ENCODE assay signal across 28 mouse cellular contexts in the genomic region with DNA sequence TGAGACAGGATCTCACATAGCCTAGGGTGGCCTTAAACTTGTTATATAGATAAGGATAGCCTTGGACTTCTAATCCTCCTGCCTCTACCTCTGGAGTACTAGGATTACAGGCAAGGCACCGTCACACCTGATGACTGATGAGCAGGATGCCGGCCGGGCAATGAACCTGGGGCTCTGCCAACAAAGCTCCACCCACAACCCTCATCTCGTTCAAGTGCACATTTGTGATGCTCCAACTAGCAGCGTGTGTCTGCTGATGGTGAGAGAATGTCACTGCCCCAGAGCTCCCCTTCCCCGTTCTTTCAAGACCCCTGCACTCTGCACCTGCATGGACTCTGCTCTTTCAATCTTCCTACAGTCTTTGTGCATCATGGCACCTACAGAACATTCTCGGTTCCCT. TPM values are rescaled to one million over a fixed set of nuclear protein-coding genes. Genes with fewer than 3 reads are reported as not detected.
DNase-seq lines count a peak whose midpoint lies in the region; ATAC-seq lines count a peak whose summit lies in the region.
"Had no signal": no experiment of that assay in that cellular context is flagged by ENCODE, and none has a peak within 500 bp of the region (broad histone marks: within the 10 kb centered on the region; RNA-seq: fewer than 3 reads in every experiment).

No protein-coding gene starts in this region.

- no peak overlapping the region for H3K4me2 ChIP-seq in kidney, embryonic 15.5 days
- H3K4me2 ChIP-seq: embryonic facial prominence, embryonic 13.5 days; forebrain, embryonic 12.5 days; forebrain, embryonic 15.5 days; heart, embryonic 12.5 days; heart, embryonic 15.5 days; hindbrain, embryonic 13.5 days had no signal

- no peak overlapping the region for H3K27ac ChIP-seq in kidney, embryonic 15.5 days
- H3K27ac ChIP-seq: embryonic facial prominence, embryonic 10.5 days; embryonic facial prominence, embryonic 13.5 days; forebrain, embryonic 12.5 days; forebrain, embryonic 15.5 days; heart, embryonic 15.5 days; hindbrain, embryonic 10.5 days; hindbrain, embryonic 13.5 days had no signal

- 29% methylated on average over 7 of the region's 7 CpGs for WGBS in kidney, embryonic 15.5 days

- peaks cover 12% of the 10 kb centered on the region for H3K27me3 ChIP-seq in kidney, embryonic 15.5 days
- H3K27me3 ChIP-seq: forebrain, embryonic 15.5 days had no signal

- DNase-seq in cerebellum, postnatal 25 days, result peak; percentile 22 to 42
- DNase-seq in kidney, postnatal 10 days, result peak; percentile 26
- DNase-seq in left cerebral cortex, postnatal 4 days, result peak; percentile 44
- no peak for DNase-seq in left cerebral cortex, postnatal 14 days (ENCODE audit: low spot score in 2 of 2)
- no peak for DNase-seq in adipocyte (ENCODE audit: low spot score)
- DNase-seq: adrenal gland, adult 8-10 months; adrenal gland, postnatal 25 days; cerebellum, adult 9-11 months; embryo, embryonic 11 days; gastrocnemius, postnatal 25 days; heart, adult 18-20 months; heart, postnatal 10 days; heart, postnatal 36 days had no signal

- peaks cover 35% of the 10 kb centered on the region for H3K4me1 ChIP-seq in kidney, embryonic 15.5 days
- H3K4me1 ChIP-seq: forebrain, embryonic 15.5 days had no signal

- no peak overlapping the region for H3K9ac ChIP-seq in kidney, embryonic 15.5 days
- H3K9ac ChIP-seq: embryonic facial prominence, embryonic 13.5 days; forebrain, embryonic 12.5 days; forebrain, embryonic 15.5 days; heart, embryonic 12.5 days; heart, embryonic 15.5 days; hindbrain, embryonic 13.5 days had no signal

- H3K36me3 ChIP-seq in kidney, embryonic 15.5 days, result no peaks in the 10 kb centered on the region
- H3K36me3 ChIP-seq: embryonic facial prominence, embryonic 10.5 days; embryonic facial prominence, embryonic 13.5 days; forebrain, embryonic 12.5 days; forebrain, embryonic 15.5 days; heart, embryonic 12.5 days; heart, embryonic 15.5 days; hindbrain, embryonic 10.5 days; hindbrain, embryonic 13.5 days had no signal

- H3K4me3 ChIP-seq in kidney, embryonic 15.5 days (replicated peaks), result no peak overlapping the region
- H3K4me3 ChIP-seq: embryonic facial prominence, embryonic 10.5 days; embryonic facial prominence, embryonic 13.5 days; erythroblast, embryonic 14.5 days; forebrain, embryonic 12.5 days; forebrain, embryonic 15.5 days; heart, embryonic 12.5 days; heart, embryonic 15.5 days; hindbrain, embryonic 10.5 days; hindbrain, embryonic 13.5 days had no signal

- intact Hi-C loops in left cerebral cortex, postnatal 4 days (cut with DNase I), result no loop called here
- intact Hi-C loops in left cerebral cortex, postnatal 14 days (cut with DNase I), result no loop called here

- H3K9me3 ChIP-seq in kidney, embryonic 15.5 days (replicated peaks), result no peaks in the 10 kb centered on the region
- H3K9me3 ChIP-seq: embryonic facial prominence, embryonic 10.5 days; embryonic facial prominence, embryonic 13.5 days; forebrain, embryonic 12.5 days; forebrain, embryonic 15.5 days; heart, embryonic 12.5 days; heart, embryonic 15.5 days; hindbrain, embryonic 10.5 days; hindbrain, embryonic 13.5 days had no signal

- ATAC-seq in cerebellum, adult (ENCODE audit: insufficient number of reproducible peaks, low FRiP score, low TSS enrichment), result no peak
- ATAC-seq in kidney, embryonic 15.5 days (replicated peaks; ENCODE audit: low FRiP score), result no peak
- ATAC-seq: CD4-positive, CD25-positive, alpha-beta regulatory T cell, adult 4 months; forebrain, embryonic 15.5 days; hindbrain, embryonic 16.5 days had no signal

RNA-seq across cellular contexts. Expression of gene Grik4, which starts 12.1 kb away (rescaled TPM):
- 3.5 and 4.0 TPM in 2 replicates for polyA plus RNA-seq in kidney, embryonic 15.5 days (2015; fragmentation: Nextera tagmentation; extraction: Ambion mirVana)
- total RNA-seq in left cerebral cortex, postnatal 4 days (2021), result 10 to 100 TPM; 13.4 to 16.8 TPM
- total RNA-seq in left cerebral cortex, postnatal 14 days (2021), result 10 to 100 TPM; 16.0 to 16.7 TPM
- total RNA-seq: MEL had no signal
- polyA plus RNA-seq: C2C12; CD4-positive, CD25-positive, alpha-beta regulatory T cell, adult 4 months; erythroblast, embryonic 14.5 days had no signal

Comparison
In these comparisons a context has a peak if more than half of its experiments do, and no peak if none do; other contexts are left out.
1. DNase-seq: peak in cerebellum, postnatal 25 days (2 of 2), kidney, postnatal 10 days (single experiment) and left cerebral cortex, postnatal 4 days (single experiment); none in left cerebral cortex, postnatal 14 days (0 of 2) and adipocyte (single experiment).